Mouse (Mus musculus) intestine, postnatal 0 days (tissue): ENCODE measurements around the gene Pax9. TPM values are rescaled to one million over a fixed set of nuclear protein-coding genes. Genes with fewer than 3 reads are reported as not detected.

Experiments
- ATAC-seq: fragments of 200-750 bp; cut with Nextera tagmentation; 2 replicates; pipeline ENCODE4 v1.8.0; 2017; ENCODE audit warnings: mild to moderate bottlenecking, moderate TSS enrichment, moderate library complexity
- H3K27ac ChIP-seq: fragments of 300-500 bp; sonication (generic); 2 replicates; pipeline ENCODE4 v1.5.1; 2014; ENCODE audit warnings: mild to moderate bottlenecking, low read depth, low read length, moderate library complexity
- H3K27me3 ChIP-seq: fragments of 300-500 bp; sonication (generic); replicated peaks from 2 replicates; pipeline ENCODE4 v1.6.1; 2014; ENCODE audit warnings: low read length, mixed read lengths; ENCODE audit not compliant: control insufficient read depth, insufficient read depth
- H3K36me3 ChIP-seq: fragments of 300-500 bp; sonication (generic); 2 replicates; pipeline ENCODE4 v1.6.1; 2014; ENCODE audit warnings: mild to moderate bottlenecking, moderate library complexity; ENCODE audit not compliant: control insufficient read depth, insufficient read depth
- H3K4me1 ChIP-seq: fragments of 300-500 bp; sonication (generic); replicated peaks from 2 replicates; pipeline ENCODE4 v1.6.1; 2014; ENCODE audit warnings: antibody characterized with exemption, low read length, mixed read lengths; ENCODE audit not compliant: control insufficient read depth, insufficient read depth
- H3K4me2 ChIP-seq: fragments of 300-500 bp; sonication (generic); replicated peaks from 2 replicates; pipeline ENCODE4 v1.6.1; 2014; ENCODE audit warnings: low read depth, mild to moderate bottlenecking, moderate library complexity
- H3K4me3 ChIP-seq: fragments of 300-500 bp; sonication (generic); 2 replicates; pipeline ENCODE4 v1.5.1; 2014; ENCODE audit warnings: low read depth, low read length
- H3K9ac ChIP-seq: fragments of 300-500 bp; sonication (generic); 2 replicates; pipeline ENCODE4 v1.6.1; 2014; ENCODE audit warnings: mild to moderate bottlenecking, low read depth, low read length
- H3K9me3 ChIP-seq: fragments of 300-500 bp; sonication (generic); 2 replicates; pipeline ENCODE4 v1.6.1; 2016; ENCODE audit warnings: mixed run types; ENCODE audit not compliant: control insufficient read depth
- CTCF ChIP-seq: sonication (generic); IDR thresholded peaks from 2 replicates; pipeline ENCODE4 v1.5.1; 2016; ENCODE audit warnings: low read depth, mild to moderate bottlenecking, control low read depth, antibody characterized with exemption, moderate library complexity
- WGBS: fragments of 180-500 bp; shearing (Covaris S2); extraction: QIAGEN DNeasy Blood & Tissue Kit; methylation state at CpG from one replicate; pipeline ENCODE4 v1.1.7; 2014; 5-methylcytosine and 5-hydroxymethylcytosine counted together
- polyA plus RNA-seq: library from polyadenylated mRNA; unstranded; fragments of >200 nt; fragmentation: Nextera tagmentation; extraction: Ambion mirVana; gene quantifications from 2 replicates; pipeline ENCODE4 v1.2.1, GENCODE M21; 2015

The Pax9 gene
- polyA plus RNA-seq, 1 experiment from 2014 or later, result not detected

DNA sequence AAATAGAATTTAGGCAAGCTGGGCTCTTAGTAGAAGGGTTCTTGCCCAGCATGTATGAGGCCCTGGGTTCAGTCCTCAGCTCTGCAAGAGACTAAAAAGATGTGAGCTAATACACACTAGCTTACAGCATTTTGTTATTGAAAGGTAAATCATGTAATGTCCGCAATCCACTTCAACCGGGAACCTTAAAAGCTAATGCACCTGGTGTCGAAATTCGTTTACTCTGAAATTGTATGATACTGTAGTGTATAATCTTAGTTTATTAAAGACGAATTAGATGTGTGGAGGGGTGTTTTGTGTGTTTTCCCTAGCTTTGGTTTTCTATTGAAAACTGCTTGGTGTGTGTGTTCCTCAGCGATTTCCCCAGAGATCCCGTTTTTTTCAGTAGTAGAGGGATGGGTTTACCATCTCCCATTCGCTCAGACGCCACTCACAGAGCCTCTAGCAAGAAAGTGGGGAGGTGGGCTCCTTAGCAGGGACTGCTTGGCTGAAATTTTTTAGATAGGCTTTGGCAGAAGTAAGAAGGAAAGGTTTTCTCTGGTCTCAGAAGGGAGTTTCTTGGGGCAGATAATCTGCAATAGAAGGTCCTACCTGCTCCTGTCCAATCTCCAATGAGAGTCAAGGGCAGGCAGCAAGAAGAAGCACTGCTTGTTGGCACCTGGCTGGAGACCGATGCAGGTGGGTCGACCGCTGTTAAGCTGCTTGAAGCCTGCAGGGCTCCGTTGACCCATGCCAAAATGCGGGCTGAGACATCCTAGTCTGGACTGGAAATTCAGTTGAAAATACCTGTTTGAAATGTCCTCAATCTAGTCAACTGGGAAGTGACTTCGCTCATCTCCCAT lies 3.7 kb upstream of the Pax9 start:
- no peak for ATAC-seq
- Histone ChIP-seq H3K27ac (no peak overlapping the region), H3K27me3 (peaks cover 89% of the 10 kb centered on the region), H3K4me2 (no peak overlapping the region), H3K4me3 (no peak overlapping the region), H3K36me3 (no peaks in the 10 kb centered on the region), H3K4me1 (no peaks in the 10 kb centered on the region), H3K9me3 (no peaks in the 10 kb centered on the region), H3K9ac (no peak overlapping the region)
- no peak for TF ChIP-seq CTCF
- 9% methylated on average over 15 of the region's 15 CpGs for WGBS

DNA sequence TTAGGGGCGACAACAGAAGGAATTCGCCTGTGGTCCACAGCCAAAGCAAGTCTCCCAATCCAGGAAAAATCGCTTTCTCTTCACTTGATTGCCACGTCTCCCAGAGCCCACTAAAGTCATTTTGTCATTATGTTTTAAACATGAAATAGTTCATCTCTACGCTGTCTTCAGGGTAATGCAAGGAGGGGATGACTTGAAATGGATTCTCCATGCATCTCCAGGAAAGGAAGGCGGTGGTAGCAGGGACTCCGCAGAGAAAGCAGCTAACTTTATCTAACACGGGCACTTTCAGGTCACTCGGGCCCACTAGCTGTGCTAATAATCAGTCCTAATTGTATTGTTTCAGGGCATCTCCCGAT lies 3.1 kb upstream of the Pax9 start:
- Histone ChIP-seq H3K9me3 (no peaks in the 10 kb centered on the region), H3K36me3 (no peaks in the 10 kb centered on the region), H3K27me3 (peaks cover 89% of the 10 kb centered on the region), H3K9ac (no peak overlapping the region), H3K4me1 (no peaks in the 10 kb centered on the region), H3K27ac (no peak overlapping the region), H3K4me3 (no peak overlapping the region), H3K4me2 (no peak overlapping the region)
- no peak for TF ChIP-seq CTCF
- WGBS, result 4% methylated on average over 10 of the region's 10 CpGs
- no peak for ATAC-seq

DNA sequence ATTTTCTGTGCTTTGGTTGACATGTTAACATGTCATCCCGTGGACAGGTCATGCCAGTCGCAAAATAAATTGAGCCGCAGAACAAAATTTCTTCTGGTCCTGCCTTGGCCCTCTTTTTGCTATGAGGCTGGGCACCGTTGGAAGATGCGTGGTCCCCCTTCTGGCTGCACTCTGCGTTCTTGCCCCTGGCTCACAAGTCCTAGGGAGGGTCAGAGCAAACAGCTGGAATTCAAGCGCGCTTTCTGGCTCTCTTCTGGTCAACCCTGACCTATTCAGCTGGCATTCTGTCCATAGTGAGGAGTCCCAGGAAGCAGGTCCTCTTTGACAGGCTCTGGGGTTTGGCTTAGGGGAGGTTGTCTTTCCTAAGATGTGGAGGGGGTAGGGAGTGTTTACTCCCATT lies 2.6 kb upstream of the Pax9 start:
- WGBS, result 6% methylated on average over 8 of the region's 8 CpGs
- no peak for TF ChIP-seq CTCF

DNA sequence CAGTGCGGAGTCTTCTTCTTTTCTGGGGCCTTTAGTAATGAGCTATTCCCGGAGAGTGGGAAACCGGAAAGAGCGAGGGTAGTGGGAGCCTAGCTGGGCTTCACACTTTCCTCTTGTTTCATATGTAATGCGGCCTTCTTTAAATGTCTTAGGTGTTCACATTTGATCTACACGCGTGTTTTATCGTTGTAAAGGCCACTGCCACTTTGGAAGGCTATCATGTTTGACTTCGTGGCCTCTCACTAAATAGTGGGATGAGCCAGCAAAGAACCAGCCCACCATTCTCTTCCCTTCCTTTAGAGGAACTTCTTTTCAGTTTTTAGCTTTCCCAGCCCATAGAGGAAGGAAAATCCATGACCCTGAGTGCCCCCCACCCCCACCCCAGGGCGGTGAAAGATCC lies 2.2 kb upstream of the Pax9 start:
- TF ChIP-seq CTCF, result no peak
- Histone ChIP-seq H3K27me3 (peaks cover 94% of the 10 kb centered on the region), H3K27ac (no peak overlapping the region), H3K36me3 (no peaks in the 10 kb centered on the region), H3K4me1 (no peaks in the 10 kb centered on the region), H3K4me3 (no peak overlapping the region), H3K9ac (no peak overlapping the region), H3K4me2 (no peak overlapping the region), H3K9me3 (no peaks in the 10 kb centered on the region)
- no peak for ATAC-seq
- WGBS, result 5% methylated on average over 10 of the region's 10 CpGs

More for the DNA sequence above, 2.6 kb upstream of the Pax9 start:
- Histone ChIP-seq H3K4me2 (no peak overlapping the region), H3K4me1 (no peaks in the 10 kb centered on the region), H3K27me3 (peaks cover 89% of the 10 kb centered on the region), H3K36me3 (no peaks in the 10 kb centered on the region), H3K27ac (no peak overlapping the region), H3K9me3 (no peaks in the 10 kb centered on the region), H3K4me3 (no peak overlapping the region), H3K9ac (no peak overlapping the region)
- ATAC-seq, result no peak

DNA sequence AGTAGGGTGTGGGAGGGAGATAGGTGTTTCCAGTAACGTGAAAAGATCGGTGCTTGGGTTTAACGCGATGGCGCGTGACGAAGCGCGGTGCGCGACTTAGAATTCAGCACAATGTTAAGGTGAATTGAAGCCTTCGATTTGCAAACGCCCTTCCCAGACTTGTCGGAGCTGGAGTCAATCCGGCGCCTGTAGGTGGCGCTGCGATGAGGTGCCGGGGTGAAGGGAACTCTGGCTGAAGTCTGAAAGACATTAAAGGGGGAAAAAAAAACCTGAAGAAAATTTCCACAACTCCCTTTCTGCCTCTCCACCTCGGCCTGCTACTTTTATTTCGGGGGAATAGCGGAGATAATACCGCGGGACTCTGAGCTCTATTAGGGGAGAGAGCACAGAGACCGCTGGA lies 1.8 kb upstream of the Pax9 start:
- H3K4me2 ChIP-seq, result no peak overlapping the region
- WGBS, result 1% methylated on average over 25 of the region's 25 CpGs
- peaks cover 98% of the 10 kb centered on the region for H3K27me3 ChIP-seq
- peak; percentile 60 for TF ChIP-seq CTCF
- ATAC-seq, result no peak
- H3K27ac ChIP-seq, result no peak overlapping the region
- no peak overlapping the region for H3K4me3 ChIP-seq
- no peak overlapping the region for H3K9ac ChIP-seq
- H3K36me3 ChIP-seq, result no peaks in the 10 kb centered on the region
- no peaks in the 10 kb centered on the region for H3K9me3 ChIP-seq
- H3K4me1 ChIP-seq, result no peaks in the 10 kb centered on the region

DNA sequence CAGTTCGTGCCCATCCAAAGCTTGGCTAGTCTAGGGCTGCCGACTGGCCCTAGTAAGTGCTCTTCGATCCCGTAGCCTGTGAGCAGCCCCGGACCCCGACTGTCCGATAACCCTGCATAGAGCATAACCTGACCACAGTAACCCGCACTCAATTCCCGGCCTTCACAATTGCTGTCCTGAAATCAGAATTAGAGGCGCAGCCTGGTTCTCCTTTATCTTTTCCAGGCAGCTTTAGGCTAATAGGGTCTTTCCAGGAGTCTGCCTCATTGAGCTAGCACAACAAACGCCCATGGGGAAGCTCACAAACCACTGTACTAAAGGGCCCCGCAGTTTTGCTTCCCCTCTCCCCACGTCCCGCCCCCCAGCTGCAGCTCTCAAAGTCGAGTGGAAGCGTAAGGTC lies 1.2 kb upstream of the Pax9 start:
- H3K4me2 ChIP-seq, result no peak overlapping the region
- H3K27ac ChIP-seq, result no peak overlapping the region
- H3K9ac ChIP-seq, result no peak overlapping the region
- no peaks in the 10 kb centered on the region for H3K4me1 ChIP-seq
- ATAC-seq, result no peak
- TF ChIP-seq CTCF, result no peak
- no peaks in the 10 kb centered on the region for H3K9me3 ChIP-seq
- no peak overlapping the region for H3K4me3 ChIP-seq
- 3% methylated on average over 16 of the region's 16 CpGs for WGBS
- H3K36me3 ChIP-seq, result no peaks in the 10 kb centered on the region
- H3K27me3 ChIP-seq, result peaks cover 99% of the 10 kb centered on the region

DNA sequence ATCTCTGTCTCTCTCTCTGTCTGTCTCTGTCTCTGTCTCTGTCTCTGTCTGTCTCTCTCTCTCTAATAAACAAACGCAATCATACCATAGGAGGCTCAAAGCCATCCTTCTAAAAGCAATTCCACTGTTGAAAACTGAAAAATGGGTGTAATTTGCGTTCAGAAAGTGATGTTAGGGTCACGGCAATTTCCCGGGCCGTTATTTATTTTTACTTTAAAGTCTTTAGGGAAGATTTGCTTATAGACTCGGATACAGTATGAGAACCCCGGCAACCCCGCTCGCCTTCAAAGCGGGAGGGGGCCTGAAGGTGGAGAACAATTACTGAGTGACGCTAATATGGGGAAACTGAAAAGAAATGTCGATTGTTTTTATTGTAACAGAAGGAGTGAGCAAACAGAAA lies 566 bp upstream of the Pax9 start:
- no peaks in the 10 kb centered on the region for H3K9me3 ChIP-seq
- 1% methylated on average over 12 of the region's 12 CpGs for WGBS
- H3K4me2 ChIP-seq, result no peak overlapping the region
- peak overlapping the region; percentile 9 for H3K4me3 ChIP-seq
- TF ChIP-seq CTCF, result no peak
- H3K4me1 ChIP-seq, result no peaks in the 10 kb centered on the region
- ATAC-seq, result no peak
- no peak overlapping the region for H3K9ac ChIP-seq
- H3K27me3 ChIP-seq, result peaks cover 100% of the 10 kb centered on the region
- H3K27ac ChIP-seq, result no peak overlapping the region
- no peaks in the 10 kb centered on the region for H3K36me3 ChIP-seq
